Mouse (Mus musculus): ENCODE results near the gene 5730596B20Rik.

5730596B20Rik gene

DNA sequence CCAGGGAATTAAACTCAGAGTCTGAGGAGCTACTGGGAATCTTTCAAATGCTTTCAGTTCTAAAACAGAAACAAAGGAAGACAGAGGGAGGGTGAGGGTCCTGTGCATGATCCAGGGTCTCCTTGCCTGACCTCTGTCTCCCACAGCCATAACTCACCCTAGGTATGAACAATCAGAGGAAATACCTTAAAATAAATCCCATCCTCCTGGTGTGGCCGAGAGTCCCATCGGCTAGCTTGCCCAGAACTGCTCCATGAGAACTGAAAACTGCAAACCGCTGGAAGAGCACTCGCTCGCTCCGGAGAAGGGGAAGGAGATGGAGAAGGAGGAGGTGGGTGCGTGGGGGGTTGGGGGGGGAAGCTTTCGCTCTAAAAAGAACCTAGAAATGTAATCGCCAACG lies 2.4 kb downstream of the 5730596B20Rik start:
- no peak for TF ChIP-seq GATA4 (IDR thresholded peaks at IDR 0.05; ENCODE audit: insufficient replicate concordance, low read length)

- TF ChIP-seq GATA4 (IDR thresholded peaks at IDR 0.05; ENCODE audit: insufficient replicate concordance, low read length): no peak
Observed at GRCm38 (mm10) chr6:52180213-52180710, 3.0 kb downstream of the 5730596B20Rik start.

DNA sequence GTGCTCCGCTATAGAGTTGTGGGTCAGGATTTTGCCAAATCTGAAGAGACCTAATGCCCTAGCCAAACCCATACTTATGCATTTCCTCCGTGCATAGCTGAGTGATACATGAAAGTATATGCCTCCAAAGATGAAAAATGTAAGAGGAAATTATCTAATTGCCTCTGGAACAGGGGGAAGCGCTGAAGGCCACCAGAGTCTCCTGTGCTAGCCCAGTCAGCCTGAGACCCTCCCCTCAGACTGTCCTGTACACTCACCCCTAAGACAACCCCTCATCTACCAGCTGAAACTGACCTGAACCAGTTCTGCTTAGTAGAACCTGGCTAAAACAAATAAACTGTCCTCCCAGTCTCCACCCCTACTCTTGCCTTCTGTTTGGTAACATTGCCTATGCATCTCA lies 3.4 kb downstream of the 5730596B20Rik start:
- TF ChIP-seq GATA4 (IDR thresholded peaks at IDR 0.05; ENCODE audit: insufficient replicate concordance, low read length): no peak

GRCm38 (mm10) chr6:52182030-52182429 lies 4.7 kb downstream of the 5730596B20Rik start:
- no peak for TF ChIP-seq GATA4 (IDR thresholded peaks at IDR 0.05; ENCODE audit: insufficient replicate concordance, low read length)

DNA sequence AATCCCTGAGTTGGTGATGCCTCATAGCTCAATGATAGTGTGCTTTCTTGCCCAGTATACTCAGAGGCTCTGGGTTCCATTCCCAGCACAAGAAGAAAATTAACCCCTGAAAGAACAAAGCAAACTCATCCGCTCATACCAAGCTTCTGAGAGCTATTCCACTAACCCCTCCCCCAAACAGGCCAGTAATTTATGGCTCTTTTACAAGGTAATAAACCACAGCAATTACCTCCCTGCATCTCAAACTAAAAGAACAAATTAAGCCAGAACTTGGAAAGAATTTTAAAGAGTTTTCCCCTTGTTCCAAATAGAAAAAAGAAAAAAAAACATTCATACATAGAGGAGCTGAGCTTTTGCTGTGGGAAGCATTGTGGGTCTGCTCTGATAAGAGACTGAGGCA lies 5.5 kb downstream of the 5730596B20Rik start:
- no peak for TF ChIP-seq GATA4 (IDR thresholded peaks at IDR 0.05; ENCODE audit: insufficient replicate concordance, low read length)

- no peak for TF ChIP-seq GATA4 (IDR thresholded peaks at IDR 0.05; ENCODE audit: insufficient replicate concordance, low read length)
Observed at GRCm38 (mm10) chr6:52183311-52184080, 6.2 kb downstream of the 5730596B20Rik start.

- no peak for TF ChIP-seq GATA4 (IDR thresholded peaks at IDR 0.05; ENCODE audit: insufficient replicate concordance, low read length)
Observed at GRCm38 (mm10) chr6:52184668-52185067, 7.4 kb downstream of the 5730596B20Rik start.

GRCm38 (mm10) chr6:52185222-52185621 lies 7.9 kb downstream of the 5730596B20Rik start:
- TF ChIP-seq GATA4 (IDR thresholded peaks at IDR 0.05; ENCODE audit: insufficient replicate concordance, low read length): no peak

DNA sequence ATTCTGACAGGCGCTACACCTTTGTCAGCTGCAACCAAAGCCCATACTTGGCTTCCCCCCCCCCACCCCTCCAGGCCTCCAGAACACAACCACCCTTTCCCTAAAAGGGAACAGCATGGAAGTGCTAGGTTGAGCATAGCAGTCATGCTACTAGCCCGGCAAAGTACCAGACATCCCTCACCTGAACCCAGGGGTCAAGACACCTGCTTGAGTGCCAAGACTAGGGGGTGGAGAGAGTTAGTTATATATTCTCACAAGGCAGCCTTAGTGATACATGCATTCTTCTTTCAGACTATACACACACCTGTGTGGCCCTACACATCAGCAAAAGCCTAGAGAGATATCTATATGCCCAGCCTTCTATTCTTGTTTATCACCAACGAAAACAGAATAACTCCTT lies 8.5 kb downstream of the 5730596B20Rik start:
- no peak for TF ChIP-seq GATA4 (IDR thresholded peaks at IDR 0.05; ENCODE audit: insufficient replicate concordance, low read length)

DNA sequence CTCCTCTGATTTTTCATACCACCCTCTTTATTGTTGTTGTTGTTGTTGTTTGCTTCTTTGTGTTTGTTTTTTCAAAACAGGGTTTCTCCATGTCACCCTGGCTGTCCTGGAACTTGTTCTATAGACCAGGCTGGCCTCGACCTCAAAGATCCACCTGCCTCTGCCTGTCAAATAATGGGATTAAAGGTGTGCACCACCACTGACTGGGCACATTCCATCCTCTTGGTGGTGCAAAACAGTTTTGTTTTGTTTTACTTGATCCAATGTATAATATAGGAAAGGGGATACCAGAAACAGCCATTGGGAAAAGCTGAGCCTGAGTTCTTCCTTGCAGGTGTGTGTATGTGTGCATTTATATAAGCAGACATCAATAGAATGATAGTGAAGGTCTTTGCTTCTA lies 9.2 kb downstream of the 5730596B20Rik start:
- TF ChIP-seq GATA4 (IDR thresholded peaks at IDR 0.05; ENCODE audit: insufficient replicate concordance, low read length): no peak

DNA sequence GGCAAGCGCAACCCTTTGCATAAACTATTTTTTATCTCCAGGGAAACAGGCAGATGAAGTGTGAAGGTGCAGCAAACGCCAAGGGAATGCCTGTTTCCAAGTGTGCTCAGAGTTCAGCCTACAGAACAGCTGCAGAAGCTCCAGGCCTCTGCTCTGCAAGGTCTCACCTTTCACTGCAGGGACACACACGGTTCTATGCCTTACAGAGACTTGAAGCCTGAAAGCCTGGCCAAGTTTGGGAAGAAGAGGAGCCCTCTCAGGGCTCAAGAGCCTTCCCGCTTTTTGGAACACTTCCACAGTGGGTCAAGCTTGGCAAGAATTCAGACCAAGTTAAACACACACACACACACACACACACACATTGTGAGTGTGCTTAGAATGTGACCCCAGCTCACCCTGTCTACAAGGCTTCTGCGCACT lies 11.9 kb downstream of the 5730596B20Rik start:
- no peak for TF ChIP-seq GATA4 (IDR thresholded peaks at IDR 0.05; ENCODE audit: insufficient replicate concordance, low read length)

- TF ChIP-seq GATA4 (IDR thresholded peaks at IDR 0.05; ENCODE audit: insufficient replicate concordance, low read length): no peak
Observed at GRCm38 (mm10) chr6:52189909-52190308, 12.6 kb downstream of the 5730596B20Rik start.

- no peak for TF ChIP-seq GATA4 (IDR thresholded peaks at IDR 0.05; ENCODE audit: insufficient replicate concordance, low read length)
Observed at GRCm38 (mm10) chr6:52190410-52190809, 13.1 kb downstream of the 5730596B20Rik start.

DNA sequence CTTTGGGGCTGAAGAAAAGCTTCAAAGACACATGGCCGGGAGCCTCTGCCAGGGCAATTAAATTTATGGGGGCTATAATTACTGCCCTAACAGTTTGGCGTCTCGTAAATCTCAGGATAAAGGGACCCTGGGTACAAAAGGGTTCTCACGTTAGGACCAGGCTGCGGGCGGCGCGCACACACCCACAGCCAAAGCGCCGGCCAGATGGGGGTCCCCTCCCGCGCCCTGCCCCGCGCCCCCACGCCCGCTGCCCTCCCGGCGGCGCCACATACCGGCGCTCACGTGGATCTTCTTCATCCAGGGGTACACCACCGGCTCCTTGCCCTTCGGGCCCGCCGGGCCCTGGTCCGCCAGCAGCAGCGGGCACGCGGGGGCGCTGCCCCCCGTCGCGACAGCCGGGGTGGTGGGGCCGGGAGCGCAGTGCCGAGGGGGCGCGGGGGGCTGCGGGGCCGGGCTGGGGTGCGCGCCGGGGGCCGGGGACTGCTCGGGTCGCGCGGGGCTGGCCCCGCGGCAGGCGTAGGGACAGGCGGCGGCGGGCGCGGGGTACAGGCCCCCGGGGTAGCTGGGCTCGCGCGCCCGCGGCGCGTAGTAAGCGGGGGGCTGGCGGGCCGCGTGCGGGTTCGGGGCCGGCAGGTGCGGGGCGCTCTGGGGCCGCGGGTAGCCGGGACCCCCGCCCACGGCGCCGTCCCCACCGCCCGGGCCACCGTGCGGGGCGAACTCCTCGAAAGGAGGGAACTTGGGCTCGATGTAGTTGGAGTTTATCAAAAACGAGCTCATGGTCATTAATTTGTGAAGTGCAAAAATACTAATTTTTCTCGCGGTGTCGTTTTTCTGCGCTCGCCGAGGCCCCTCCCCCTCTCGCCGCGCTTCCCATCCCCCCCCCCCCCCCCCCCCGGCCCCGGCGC lies 13.9 kb downstream of the 5730596B20Rik start, which contains the start of gene Hoxa4:
Hoxa4 (minus strand) TSS at position 848 of the 905 bp plus-strand sequence.
- no peak for TF ChIP-seq GATA4 (IDR thresholded peaks at IDR 0.05; ENCODE audit: insufficient replicate concordance, low read length)

GRCm38 (mm10) chr6:52191860-52192550 lies 14.7 kb downstream of the 5730596B20Rik start:
- TF ChIP-seq GATA4 (IDR thresholded peaks at IDR 0.05; ENCODE audit: insufficient replicate concordance, low read length): no peak

Data from liver, adult (tissue).